Mouse (Mus musculus) liver, adult 2 months (tissue): Measurements from ENCODE around the gene Rabl2.

ENCODE experiments used
- CTCF ChIP-seq: fragments of 200-500 bp; IDR thresholded peaks from 2 replicates; pipeline ENCODE4 v1.5.1; 2011; ENCODE audit warnings: low read depth, low read length, control low read depth
- POLR2A ChIP-seq: fragments of 200-500 bp; IDR thresholded peaks from 2 replicates; pipeline ENCODE4 v1.6.1; 2011; ENCODE audit warnings: low read length, control low read depth; ENCODE audit not compliant: insufficient read depth; ENCODE audit errors: extremely low read depth

- TF ChIP-seq POLR2A = no peak
- TF ChIP-seq CTCF = no peak
Measured at GRCm38 (mm10) chr15:89533843-89534207, 57.9 kb downstream of the Rabl2 start.
